Mouse (Mus musculus) heart, embryonic 11.5 days (tissue): ENCODE measurements around the gene Rsph3b. TPM values are rescaled to one million over a fixed set of nuclear protein-coding genes. Genes with fewer than 3 reads are reported as not detected.
"Not testable (repeated sequence)": the region's sequence is repeated elsewhere in the genome, so short reads cannot be mapped to it uniquely, and the experiment has no call there.

Experiments
- ATAC-seq: fragments of 200-750 bp; cut with Nextera tagmentation; replicated peaks from 2 replicates; pipeline ENCODE4 v1.8.0; 2017; ENCODE audit warnings: moderate library complexity; ENCODE audit not compliant: insufficient number of reproducible peaks, low FRiP score, low TSS enrichment
- H3K27ac ChIP-seq: fragments of 300-500 bp; sonication (generic); 2 replicates; pipeline ENCODE4 v1.5.1; 2014; ENCODE audit warnings: mild to moderate bottlenecking, low read depth, low read length
- H3K27me3 ChIP-seq: fragments of 300-500 bp; sonication (generic); 2 replicates; pipeline ENCODE4 v1.6.1; 2014; ENCODE audit warnings: mild to moderate bottlenecking, low read length, mixed read lengths; ENCODE audit not compliant: control insufficient read depth, insufficient read depth
- H3K36me3 ChIP-seq: fragments of 300-500 bp; sonication (generic); 2 replicates; pipeline ENCODE4 v1.6.1; 2014; ENCODE audit warnings: mild to moderate bottlenecking, low read length, moderate library complexity, mixed read lengths; ENCODE audit not compliant: control insufficient read depth, insufficient read depth
- H3K4me1 ChIP-seq: fragments of 300-500 bp; sonication (generic); 2 replicates; pipeline ENCODE4 v1.6.1; 2014; ENCODE audit warnings: low read length; ENCODE audit not compliant: control insufficient read depth, insufficient read depth
- H3K4me2 ChIP-seq: fragments of 300-500 bp; sonication (generic); 2 replicates; pipeline ENCODE4 v1.6.1; 2014; ENCODE audit warnings: mild to moderate bottlenecking, moderate library complexity
- H3K4me3 ChIP-seq: fragments of 300-500 bp; sonication (generic); 2 replicates; pipeline ENCODE4 v1.5.1; 2014; ENCODE audit warnings: low read depth, low read length
- H3K9ac ChIP-seq: fragments of 300-500 bp; sonication (generic); 2 replicates; pipeline ENCODE4 v1.6.1; 2014; ENCODE audit warnings: mild to moderate bottlenecking, low read depth, low read length, moderate library complexity
- H3K9me3 ChIP-seq: fragments of 300-500 bp; sonication (generic); replicated peaks from 2 replicates; pipeline ENCODE4 v1.6.1; 2016; ENCODE audit warnings: low read length; ENCODE audit not compliant: control insufficient read depth
- WGBS: fragments of 180-500 bp; shearing (Covaris S2); extraction: QIAGEN DNeasy Blood & Tissue Kit; methylation state at CpG from one replicate; pipeline ENCODE4 v1.1.7; 2014; ENCODE audit not compliant: insufficient replicate concordance; 5-methylcytosine and 5-hydroxymethylcytosine counted together
- polyA plus RNA-seq: library from polyadenylated mRNA; unstranded; fragments of >200 nt; fragmentation: Nextera tagmentation; extraction: Ambion mirVana; gene quantifications from 2 replicates; pipeline ENCODE4 v1.2.1, GENCODE M21; 2014

Rsph3b gene
- polyA plus RNA-seq, 1 experiment from 2014 or later: 60.4 TPM

DNA sequence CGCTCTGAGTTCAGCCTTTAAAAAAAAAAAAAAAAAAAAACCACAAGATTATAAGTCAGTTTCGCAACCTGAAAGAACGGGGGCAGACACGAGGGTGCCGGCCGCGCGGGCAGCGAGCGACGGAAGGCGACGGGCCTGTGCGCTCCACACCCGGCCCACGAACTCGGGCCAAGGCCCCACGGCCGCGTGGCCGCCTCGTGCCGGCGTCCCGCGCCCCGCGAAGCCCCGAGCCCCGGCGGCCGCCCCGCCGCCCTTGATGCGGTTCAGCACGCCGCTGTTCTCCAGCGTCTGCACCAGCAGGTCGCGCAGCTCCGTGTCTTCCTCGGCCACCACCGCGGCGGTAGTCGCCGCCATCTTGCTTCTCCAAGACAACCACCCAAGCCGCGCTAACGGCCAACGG is 12.3 kb upstream of the Rsph3b start, which contains the start of gene Tagap1:
Gene Tagap1 (minus strand): TSS at position 381 of the 400 bp plus-strand sequence.
- peak; percentile 37; the same call in 1 of the 2 replicates for ATAC-seq
- not testable (repeated sequence) for H3K9me3 ChIP-seq, H3K27ac ChIP-seq, H3K4me1 ChIP-seq, H3K36me3 ChIP-seq, H3K27me3 ChIP-seq
- Histone ChIP-seq H3K4me3 (peak within 1 kb of the TSS; percentile 44), H3K9ac (peak within 1 kb of the TSS; percentile 66), H3K4me2 (peak within 1 kb of the TSS; percentile 54)
- WGBS: under 1% methylated on average over 35 of the region's 51 CpGs

DNA sequence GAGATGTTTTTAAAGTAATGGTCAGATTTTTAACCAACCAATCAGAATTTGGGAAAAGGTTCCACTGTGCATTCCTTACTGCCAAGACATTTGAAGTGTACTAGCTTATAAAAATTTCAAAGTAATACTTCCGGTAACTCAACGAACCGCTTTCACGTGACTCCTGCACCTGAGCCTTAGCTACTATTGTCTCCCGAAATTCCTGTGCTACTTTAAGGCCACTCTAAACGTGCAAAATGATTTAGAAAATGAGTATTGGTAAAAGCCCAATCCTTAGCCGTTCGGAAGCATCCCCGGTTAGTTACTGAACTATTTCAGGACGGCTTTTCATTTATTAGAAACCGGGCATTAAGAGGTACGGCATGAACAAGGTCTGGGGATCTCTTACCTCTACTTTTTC is 11.9 kb upstream of the Rsph3b start:
- H3K27ac ChIP-seq: not testable (repeated sequence)

DNA sequence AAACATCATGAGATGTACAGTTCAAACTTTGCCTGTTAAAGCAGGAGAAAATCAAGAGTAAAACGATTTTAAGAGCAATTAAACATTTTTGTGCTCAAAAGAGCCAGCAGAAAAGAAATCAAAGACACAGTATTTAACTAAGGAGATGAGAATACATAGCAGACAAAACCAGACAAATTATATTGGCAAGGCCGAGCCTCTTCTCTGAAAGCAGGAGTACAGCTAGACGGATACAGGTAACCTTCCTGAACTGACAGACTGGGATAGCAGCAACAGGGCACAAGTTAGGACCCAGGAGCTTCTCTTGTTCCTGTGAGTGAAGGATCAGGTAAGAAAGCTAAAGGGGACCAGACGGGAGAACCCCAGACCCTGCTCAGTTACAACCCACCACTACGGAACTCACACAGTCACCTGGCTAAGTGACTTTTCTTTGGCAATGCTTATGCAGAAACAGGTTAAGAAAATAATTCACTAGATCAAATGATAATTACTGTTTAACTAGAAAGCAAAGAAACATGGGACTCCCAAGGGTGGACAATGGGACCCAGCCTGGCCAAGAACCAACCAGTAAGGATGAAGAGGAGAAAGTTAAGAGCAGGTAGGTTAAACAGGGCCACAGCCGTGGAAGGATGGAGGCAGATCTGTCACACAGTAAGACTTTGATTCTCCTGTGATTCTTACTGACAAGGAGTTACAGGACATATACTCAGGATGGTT is 11.2 kb upstream of the Rsph3b start:
- not testable (repeated sequence) for H3K9ac ChIP-seq

More for the DNA sequence above, 11.9 kb upstream of the Rsph3b start:
- ATAC-seq, H3K27me3 ChIP-seq, H3K9me3 ChIP-seq, H3K36me3 ChIP-seq, H3K4me1 ChIP-seq: not testable (repeated sequence)
- Histone ChIP-seq H3K9ac (peak overlapping the region; percentile 66; the same call in 1 of the 2 replicates), H3K4me3 (peak overlapping the region; percentile 44), H3K4me2 (peak overlapping the region; percentile 54)
- WGBS: under 1% methylated on average over 12 of the region's 12 CpGs

DNA sequence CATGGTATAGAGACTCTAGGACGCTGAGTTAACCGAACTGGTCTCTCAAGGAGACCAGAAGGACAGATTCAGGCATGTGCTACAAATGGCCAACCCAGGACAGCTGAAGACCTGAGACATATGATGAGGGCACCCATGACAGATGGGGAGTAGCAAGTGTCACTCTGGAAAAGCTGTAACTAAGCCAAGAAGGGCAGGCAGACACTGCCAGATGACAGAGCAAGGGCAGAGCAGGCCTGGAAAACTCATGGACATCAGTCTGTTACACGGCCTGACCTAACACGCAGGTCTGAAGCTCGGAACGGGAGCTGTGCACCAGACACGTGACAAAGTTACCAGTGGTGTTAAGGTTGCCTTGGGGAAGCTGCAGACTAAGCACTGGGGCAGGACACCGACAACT is 10.4 kb upstream of the Rsph3b start:
- H3K9ac ChIP-seq, H3K36me3 ChIP-seq, H3K9me3 ChIP-seq, H3K4me1 ChIP-seq, H3K27ac ChIP-seq, H3K4me3 ChIP-seq, H3K27me3 ChIP-seq, H3K4me2 ChIP-seq, ATAC-seq: not testable (repeated sequence)
- WGBS: 92% methylated on average over 6 of the region's 8 CpGs

More for the DNA sequence above, 11.2 kb upstream of the Rsph3b start:
- H3K27me3 ChIP-seq, H3K4me1 ChIP-seq, ATAC-seq, H3K36me3 ChIP-seq, H3K27ac ChIP-seq, H3K9me3 ChIP-seq: not testable (repeated sequence)
- Histone ChIP-seq H3K4me2 (peak overlapping the region; percentile 54), H3K4me3 (peak overlapping the region; percentile 44; the same call in 1 of the 2 replicates)
- WGBS: 58% methylated on average over 4 of the region's 6 CpGs

DNA sequence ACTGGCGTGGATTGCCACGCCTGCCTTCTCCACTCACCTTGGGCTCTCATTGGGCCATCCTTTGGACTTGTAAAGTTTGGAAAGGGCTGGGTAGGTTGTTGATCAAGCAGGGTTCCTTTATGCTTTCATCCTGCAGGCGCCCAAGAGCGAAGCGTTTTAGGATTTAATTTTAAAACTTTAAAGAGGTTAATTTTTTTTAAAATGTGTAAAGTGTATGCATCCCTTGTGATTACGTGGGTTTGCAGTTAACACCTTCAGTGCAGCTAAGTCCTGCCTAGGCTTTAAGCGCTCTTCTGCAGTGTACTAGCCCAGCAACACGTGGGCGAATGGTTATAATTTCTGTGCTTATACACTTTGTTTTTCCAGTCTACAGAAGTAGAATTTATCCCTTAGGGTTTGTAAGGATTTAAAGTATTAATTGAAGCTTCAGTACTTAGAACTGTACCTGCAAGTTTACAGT is 317 bp upstream of the Rsph3b start:
- H3K27ac ChIP-seq: peak overlapping the region; percentile 86
- peak overlapping the region; percentile 58 for H3K4me3 ChIP-seq
- H3K27me3 ChIP-seq, H3K36me3 ChIP-seq, H3K9me3 ChIP-seq, ATAC-seq, H3K4me1 ChIP-seq: not testable (repeated sequence)
- peak overlapping the region; percentile 67 for H3K4me2 ChIP-seq
- 14% methylated on average over 9 of the region's 9 CpGs for WGBS
- H3K9ac ChIP-seq: peak overlapping the region; percentile 70

DNA sequence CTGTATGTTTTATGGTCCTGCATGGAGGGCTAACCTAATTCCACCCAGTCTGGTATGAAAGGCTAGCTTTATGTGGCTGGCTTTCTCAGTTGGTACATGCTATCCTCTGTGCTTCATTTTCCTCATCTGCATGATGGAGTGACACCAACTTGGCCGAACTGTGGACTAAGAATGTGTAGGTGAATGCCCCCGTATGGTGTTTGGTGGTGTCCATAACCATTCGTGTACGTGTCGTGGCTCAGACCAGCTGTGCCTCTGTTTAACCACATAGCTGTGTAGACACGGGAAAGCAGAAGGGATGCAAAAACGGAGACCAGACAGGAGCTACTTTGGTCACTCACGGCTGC is 872 bp downstream of the Rsph3b start:
- H3K9me3 ChIP-seq, H3K4me1 ChIP-seq, H3K27me3 ChIP-seq, H3K27ac ChIP-seq, H3K36me3 ChIP-seq, ATAC-seq, H3K9ac ChIP-seq: not testable (repeated sequence)
- peak overlapping the region; percentile 67 for H3K4me2 ChIP-seq
- no CpG with 5 or more reads among the region's 8 CpGs for WGBS
- peak overlapping the region; percentile 58 for H3K4me3 ChIP-seq

DNA sequence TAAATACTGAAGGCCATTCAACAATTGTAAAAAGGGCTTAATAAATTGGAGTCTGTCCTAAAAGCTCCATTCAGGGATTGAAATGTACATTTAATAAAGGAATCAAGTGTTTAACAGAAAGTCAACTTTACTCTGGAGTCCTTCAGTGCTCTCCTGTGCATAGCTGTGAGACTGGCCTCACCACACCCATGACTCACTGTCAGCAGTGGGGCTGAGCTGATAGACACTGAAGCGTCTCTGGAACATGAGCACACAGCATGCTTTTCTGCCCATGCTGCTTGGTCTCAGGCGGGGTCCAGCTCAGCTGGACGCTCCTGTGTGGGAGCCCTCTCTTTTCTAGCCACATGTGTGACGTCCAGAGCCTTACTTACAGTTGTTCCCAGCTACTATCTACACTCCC is 5.9 kb downstream of the Rsph3b start:
- not testable (repeated sequence) for H3K27me3 ChIP-seq, H3K4me2 ChIP-seq, H3K4me3 ChIP-seq, H3K36me3 ChIP-seq, ATAC-seq, H3K4me1 ChIP-seq, H3K9ac ChIP-seq, H3K27ac ChIP-seq, H3K9me3 ChIP-seq
- WGBS: no CpG with 5 or more reads among the region's 4 CpGs

DNA sequence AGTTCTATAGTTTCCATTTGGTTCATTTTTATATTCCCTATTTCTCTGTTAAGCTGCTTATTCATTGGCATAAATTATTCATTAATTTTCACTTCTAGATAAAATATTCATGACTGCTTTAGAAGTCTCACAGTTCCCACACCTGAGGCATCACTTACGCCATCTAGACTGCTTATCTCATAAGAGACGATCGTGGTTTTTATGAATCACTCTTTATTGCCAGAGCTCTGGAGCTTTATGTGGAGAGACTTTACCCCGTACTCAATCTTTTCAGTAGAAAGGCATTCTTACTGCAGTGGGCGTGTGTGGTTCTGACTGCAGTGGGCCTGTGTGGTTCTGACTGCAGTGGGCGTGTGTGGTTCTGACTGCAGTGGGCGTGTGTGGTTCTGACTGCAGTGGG is 16.9 kb downstream of the Rsph3b start:
- ATAC-seq, H3K27me3 ChIP-seq, H3K9ac ChIP-seq, H3K9me3 ChIP-seq, H3K27ac ChIP-seq, H3K4me1 ChIP-seq, H3K36me3 ChIP-seq, H3K4me3 ChIP-seq, H3K4me2 ChIP-seq: not testable (repeated sequence)
- WGBS: 92% methylated on average over 6 of the region's 7 CpGs

DNA sequence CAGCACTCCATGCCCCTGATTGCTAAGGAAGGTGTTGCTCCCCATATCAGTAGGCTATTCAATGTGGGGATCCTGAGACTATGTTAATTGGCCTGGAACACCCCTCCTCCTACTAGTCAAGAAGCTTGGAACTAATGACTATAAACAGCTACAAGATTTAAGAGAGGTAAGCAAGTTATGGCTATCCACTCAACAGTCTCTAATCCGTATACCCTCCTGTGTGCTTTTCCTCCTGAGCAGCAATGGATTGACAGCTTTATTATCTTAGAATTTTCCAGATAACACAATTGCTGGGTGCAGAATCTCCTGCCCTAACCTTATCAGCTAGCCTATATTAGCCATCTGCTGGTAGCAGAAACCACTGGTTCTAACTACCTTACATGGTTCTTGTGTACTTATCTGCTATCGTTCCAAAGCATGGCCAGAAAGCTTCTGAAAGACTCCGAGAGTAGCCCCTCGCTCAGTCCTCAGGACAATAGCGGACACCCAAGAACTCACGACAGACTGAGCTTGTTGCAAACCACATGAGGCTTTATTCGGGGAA is 28.1 kb downstream of the Rsph3b start:
- H3K4me1 ChIP-seq, H3K9me3 ChIP-seq, H3K27me3 ChIP-seq, H3K9ac ChIP-seq, H3K4me3 ChIP-seq, H3K36me3 ChIP-seq, H3K4me2 ChIP-seq, ATAC-seq, H3K27ac ChIP-seq: not testable (repeated sequence)
- WGBS: 73% methylated on average over 7 of the region's 7 CpGs
